Mouse (Mus musculus) ES-E14 (cell line): Measurements from ENCODE around the gene Tnr. TPM values are rescaled to one million over a fixed set of nuclear protein-coding genes. Genes with fewer than 3 reads are reported as not detected.

Experiments used
- DNase-seq: peaks from one replicate; pipeline ENCODE4 v3.0.0-alpha.2; 2013; ENCODE audit warnings: low read depth, low spot score
- H3K27ac ChIP-seq: 2 replicates; pipeline ENCODE4 v1.5.1; 2012; ENCODE audit warnings: low read depth, mild to moderate bottlenecking, low read length, moderate library complexity, mixed read lengths; ENCODE audit not compliant: poor library complexity, insufficient read depth, severe bottlenecking
- H3K36me3 ChIP-seq: 2 replicates; pipeline ENCODE4 v1.6.1; 2012; ENCODE audit warnings: mild to moderate bottlenecking, low read length, moderate library complexity, mixed read lengths; ENCODE audit not compliant: control insufficient read depth, poor library complexity, insufficient read depth, severe bottlenecking
- H3K4me1 ChIP-seq, 2 experiments: fragments of 150-350 bp in 1 of 2; sonication (generic) in 1 of 2; 2 replicates each; pipeline ENCODE4 v1.6.1; 2012; ENCODE audit warnings: low read length in 2 of 2, mild to moderate bottlenecking in 1 of 2, mixed read lengths in 1 of 2; ENCODE audit not compliant: control insufficient read depth in 2 of 2, insufficient read depth in 2 of 2, poor library complexity in 1 of 2
- H3K4me3 ChIP-seq, 2 experiments: fragments of 150-350 bp in 1 of 2; sonication (generic) in 1 of 2; 2 replicates each; pipeline ENCODE4 v1.5.1; 2012; ENCODE audit warnings: low read length in 2 of 2, low read depth in 1 of 2, mild to moderate bottlenecking in 1 of 2, mixed read lengths in 1 of 2; ENCODE audit not compliant: insufficient read depth in 1 of 2, poor library complexity in 1 of 2, severe bottlenecking in 1 of 2
- H3K9ac ChIP-seq: 2 replicates; pipeline ENCODE4 v1.6.1; 2012; ENCODE audit warnings: low read depth, mild to moderate bottlenecking, low read length, mixed read lengths; ENCODE audit not compliant: poor library complexity, insufficient read depth, severe bottlenecking
- H3K9me3 ChIP-seq: fragments of 150-350 bp; sonication (generic); 2 replicates; pipeline ENCODE4 v1.6.1; 2012; ENCODE audit warnings: low read depth, mild to moderate bottlenecking, low read length; ENCODE audit not compliant: control insufficient read depth, insufficient read depth
- CHD2 ChIP-seq: IDR thresholded peaks from 2 replicates; pipeline ENCODE4 v1.6.1; 2014; ENCODE audit warnings: mild to moderate bottlenecking, low read depth, low read length, inconsistent platforms
- HCFC1 ChIP-seq: IDR thresholded peaks from 2 replicates; pipeline ENCODE4 v1.6.1; 2012; ENCODE audit warnings: low read length, inconsistent platforms, borderline replicate concordance; ENCODE audit not compliant: insufficient read depth
- MAFK ChIP-seq: IDR thresholded peaks from 2 replicates; pipeline ENCODE4 v1.6.1; 2014; ENCODE audit warnings: mild to moderate bottlenecking, low read depth, low read length, inconsistent platforms; ENCODE audit not compliant: insufficient read depth
- ZC3H11A ChIP-seq: IDR thresholded peaks from 2 replicates; pipeline ENCODE4 v1.6.1; 2012; ENCODE audit warnings: low read depth, mild to moderate bottlenecking, inconsistent platforms, low read length, borderline replicate concordance
- ZNF384 ChIP-seq: IDR thresholded peaks from 2 replicates; pipeline ENCODE4 v1.6.1; 2012; ENCODE audit warnings: low read depth, low read length, inconsistent platforms
- in situ Hi-C, 2 experiments: fragments of 600-800 bp; cut with MboI; formaldehyde crosslinking; loops; one replicate each; pipeline ENCODE4 v1.15.1; 2025; ENCODE audit warnings: low sequenced_read_pairs in 2 of 2, inconsistent platforms in 1 of 2; ENCODE audit not compliant: unreplicated experiment in 2 of 2
- total RNA-seq: library from RNA; depleted of rRNA; stranded (reverse); fragments of 300-350 nt; gene quantifications from 2 replicates; pipeline ENCODE4 v1.2.3, GENCODE M21; 2012

Tnr gene
- total RNA-seq, 1 experiment: not detected

- no peak for DNase-seq
- TF ChIP-seq MAFK (no peak), HCFC1 (no peak), ZC3H11A (no peak), ZNF384 (no peak)
- no peak overlapping the region for H3K4me3 ChIP-seq
- H3K36me3 ChIP-seq: no peaks in the 10 kb centered on the region
- H3K9me3 ChIP-seq: no peaks in the 10 kb centered on the region
- in situ Hi-C loops: no loop called here
- no peak overlapping the region for H3K27ac ChIP-seq
- no peaks in the 10 kb centered on the region for H3K4me1 ChIP-seq
- no peak overlapping the region for H3K9ac ChIP-seq
These were observed 52.7 kb downstream of the Tnr start for GRCm38 (mm10) chr1:159576246-159576645.

GRCm38 (mm10) chr1:159578391-159578790 is 54.8 kb downstream of the Tnr start:
- Histone ChIP-seq H3K4me1 (no peaks in the 10 kb centered on the region), H3K4me3 (no peak overlapping the region), H3K36me3 (no peaks in the 10 kb centered on the region), H3K9ac (no peak overlapping the region), H3K9me3 (no peaks in the 10 kb centered on the region), H3K27ac (no peak overlapping the region)
- no peak for TF ChIP-seq HCFC1
- TF ChIP-seq CHD2: no peak
- no peak for TF ChIP-seq MAFK
- no peak for TF ChIP-seq ZNF384
- no peak for DNase-seq
- in situ Hi-C loops: no loop called here

DNA sequence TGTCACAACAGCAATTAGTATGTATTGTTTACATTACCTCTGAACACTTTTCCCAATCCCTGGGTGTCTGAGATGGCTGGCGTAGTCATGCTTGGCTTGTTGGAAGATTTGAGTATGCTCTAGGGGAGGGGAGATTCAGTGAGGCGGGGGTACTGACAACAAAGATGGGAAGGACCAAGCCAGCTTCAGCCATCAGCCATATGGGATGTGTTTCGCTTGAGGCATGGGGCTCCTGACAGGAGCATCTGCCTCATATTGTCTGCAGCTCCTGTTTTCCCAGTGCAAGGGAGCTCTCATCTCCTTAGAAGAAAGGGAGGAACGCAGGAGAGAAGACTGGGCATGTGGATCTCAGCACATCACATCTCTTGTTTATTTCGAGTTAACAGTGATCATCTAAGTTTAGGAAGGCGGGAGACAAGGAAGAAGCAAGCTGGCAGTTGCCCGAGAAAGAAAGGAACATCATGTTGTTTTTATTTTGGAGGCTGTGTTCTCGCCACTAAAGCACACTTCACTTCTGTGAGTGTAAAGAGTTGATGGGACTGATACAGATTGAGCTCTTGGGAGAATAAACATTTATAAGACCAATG is 56.9 kb downstream of the Tnr start:
- in situ Hi-C loops: no loop called here
- no peaks in the 10 kb centered on the region for H3K9me3 ChIP-seq
- H3K4me3 ChIP-seq: no peak overlapping the region
- no peaks in the 10 kb centered on the region for H3K36me3 ChIP-seq
- no peak for DNase-seq
- H3K4me1 ChIP-seq: no peaks in the 10 kb centered on the region
- H3K27ac ChIP-seq: no peak overlapping the region
- TF ChIP-seq HCFC1: no peak
- TF ChIP-seq ZNF384: no peak
- TF ChIP-seq CHD2: no peak
- no peak for TF ChIP-seq ZC3H11A
- no peak for TF ChIP-seq MAFK
- no peak overlapping the region for H3K9ac ChIP-seq

- in situ Hi-C loops: no loop called here
- Histone ChIP-seq H3K36me3 (no peaks in the 10 kb centered on the region), H3K27ac (no peak overlapping the region), H3K9me3 (no peaks in the 10 kb centered on the region), H3K4me3 (no peak overlapping the region), H3K9ac (no peak overlapping the region), H3K4me1 (no peaks in the 10 kb centered on the region)
- TF ChIP-seq MAFK (no peak), CHD2 (no peak), ZNF384 (no peak), ZC3H11A (no peak), HCFC1 (no peak)
- DNase-seq: no peak
These were observed 60.3 kb downstream of the Tnr start for GRCm38 (mm10) chr1:159583877-159584276.

DNA sequence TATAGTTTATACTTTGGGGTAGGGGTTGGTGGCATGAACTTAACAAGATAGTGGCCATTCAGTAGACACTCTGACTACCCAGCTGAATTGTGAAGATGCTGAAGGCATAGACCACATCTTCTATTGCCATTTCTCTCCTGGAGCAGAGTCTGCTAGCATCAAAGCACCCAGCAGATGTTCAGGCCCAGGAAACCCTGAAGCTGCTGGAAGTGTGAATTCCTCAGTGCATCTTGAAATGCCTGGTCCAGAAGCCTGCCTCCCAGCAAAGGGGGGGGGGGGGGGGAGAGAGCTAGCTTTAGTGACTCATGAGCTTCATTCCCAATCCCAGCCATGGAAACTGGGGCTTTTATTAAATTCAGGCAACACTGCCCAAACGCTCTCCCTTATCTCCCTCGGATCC is 65.2 kb downstream of the Tnr start:
- DNase-seq: no peak
- Histone ChIP-seq H3K9ac (no peak overlapping the region), H3K36me3 (no peaks in the 10 kb centered on the region), H3K27ac (no peak overlapping the region), H3K4me1 (no peaks in the 10 kb centered on the region), H3K4me3 (no peak overlapping the region), H3K9me3 (no peaks in the 10 kb centered on the region)
- in situ Hi-C loops: no loop called here
- TF ChIP-seq ZNF384: no peak
- no peak for TF ChIP-seq MAFK
- no peak for TF ChIP-seq ZC3H11A
- TF ChIP-seq CHD2: no peak
- TF ChIP-seq HCFC1: no peak
